Mouse (Mus musculus) urinary bladder, adult 2 months (tissue): Measurements from ENCODE around the gene Aldh3b3. TPM values are rescaled to one million over a fixed set of nuclear protein-coding genes. Genes with fewer than 3 reads are reported as not detected.
"Not testable (repeated sequence)": the region's sequence is repeated elsewhere in the genome, so short reads cannot be mapped to it uniquely, and the experiment has no call there.

Experiments used
- DNase-seq: peaks from one replicate; pipeline ENCODE4 v3.0.0; 2022; ENCODE audit warnings: low spot score
- polyA plus RNA-seq: library from polyadenylated mRNA; depleted of rRNA; stranded (reverse); fragments of >200 nt; gene quantifications from 2 replicates; pipeline ENCODE4 v1.2.3, GENCODE M21; 2012

The Aldh3b3 gene
- polyA plus RNA-seq, 1 experiment: 0.73 TPM

DNA sequence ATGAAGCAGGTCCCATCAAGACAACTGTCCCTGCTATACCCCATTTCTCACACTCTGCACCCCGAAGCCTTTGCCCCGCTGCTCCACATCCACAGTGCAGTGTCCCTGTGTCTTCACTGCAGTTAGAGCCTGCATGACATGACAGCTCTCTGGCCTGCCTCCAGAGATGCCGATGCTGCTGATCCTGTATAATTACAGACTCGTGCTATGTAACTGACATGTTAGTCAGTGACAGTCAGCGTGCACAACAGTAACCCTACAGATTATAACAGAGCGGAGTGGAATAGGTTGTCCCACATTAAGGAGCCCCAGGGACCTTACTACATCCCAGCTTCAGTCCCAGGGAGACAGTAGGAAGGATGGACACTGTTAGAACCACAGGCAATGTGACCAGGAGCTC is 16.2 kb downstream of the Aldh3b3 start:
- DNase-seq: not testable (repeated sequence)

DNA sequence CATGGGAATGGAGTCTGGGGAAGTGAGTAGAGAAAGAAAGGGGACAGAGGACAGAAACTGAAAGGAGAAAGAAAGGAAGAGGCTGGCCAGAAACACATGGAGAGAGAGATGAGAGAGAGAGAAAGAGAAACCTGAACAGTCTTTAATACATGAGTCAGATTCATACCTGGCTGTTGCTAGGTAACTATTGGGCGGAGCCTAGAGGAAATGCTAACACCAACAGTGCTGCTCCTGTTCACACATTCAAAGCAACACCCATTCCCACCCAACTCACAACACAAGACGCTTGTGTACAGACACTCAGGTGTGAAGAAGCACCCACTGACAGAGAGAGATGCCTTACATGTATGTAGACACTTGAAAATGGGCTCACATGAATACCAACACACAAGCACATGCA is 17.4 kb downstream of the Aldh3b3 start:
- DNase-seq: no peak

GRCm38 (mm10) chr19:3980309-3980708 is 21.9 kb downstream of the Aldh3b3 start:
- DNase-seq: no peak

DNA sequence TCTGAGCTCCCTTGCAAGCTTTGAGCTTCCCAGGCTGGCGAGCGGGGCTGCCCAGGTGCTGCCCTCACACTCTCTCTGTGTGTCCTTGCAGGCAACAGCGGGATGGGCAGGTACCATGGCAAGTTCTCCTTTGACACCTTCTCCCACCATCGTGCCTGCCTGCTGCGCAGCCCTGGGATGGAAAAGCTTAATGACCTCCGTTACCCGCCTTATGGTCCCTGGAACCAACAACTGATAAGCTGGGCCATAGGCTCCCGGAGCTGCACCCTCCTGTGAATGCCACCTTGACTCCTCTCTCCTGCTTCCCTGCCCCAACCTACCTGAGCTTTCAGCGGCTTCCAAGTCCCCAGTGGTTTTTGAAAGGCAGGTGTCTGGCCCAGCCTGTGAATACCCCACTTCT is 22.5 kb downstream of the Aldh3b3 start:
- DNase-seq: no peak

DNA sequence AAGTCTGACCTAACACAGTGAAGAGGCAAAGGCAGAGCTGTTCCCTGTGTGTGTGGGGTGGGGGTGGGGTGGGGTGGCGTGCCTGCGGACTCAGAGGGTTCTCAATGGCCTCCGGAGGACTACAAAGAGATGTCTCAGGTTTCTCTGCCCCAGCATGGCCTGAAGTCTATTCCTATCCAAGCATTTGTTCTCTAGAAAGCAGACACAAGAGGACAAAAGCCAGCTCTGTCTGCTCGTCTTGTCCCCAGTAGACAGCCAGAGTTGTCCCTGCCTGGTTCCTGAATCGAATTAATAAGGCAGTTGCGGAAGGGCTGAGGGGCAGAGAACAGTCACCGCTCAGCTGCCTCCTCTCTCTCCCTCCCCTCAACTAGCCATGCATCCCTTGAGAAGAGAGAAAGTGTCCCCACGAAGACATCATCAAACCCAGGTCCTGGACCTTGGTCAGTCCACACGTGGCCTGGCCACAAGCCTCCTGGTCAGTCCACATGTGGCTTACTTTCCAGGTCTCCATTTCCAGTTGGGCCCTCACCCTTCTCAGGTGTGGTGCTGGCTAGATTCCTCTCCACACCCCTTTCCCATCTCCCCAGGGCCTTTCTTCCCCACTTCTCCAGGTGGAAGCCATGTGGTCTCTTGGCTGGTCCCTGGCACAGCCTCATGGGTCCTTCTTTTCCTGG is 25.2 kb downstream of the Aldh3b3 start:
- DNase-seq: no peak

DNA sequence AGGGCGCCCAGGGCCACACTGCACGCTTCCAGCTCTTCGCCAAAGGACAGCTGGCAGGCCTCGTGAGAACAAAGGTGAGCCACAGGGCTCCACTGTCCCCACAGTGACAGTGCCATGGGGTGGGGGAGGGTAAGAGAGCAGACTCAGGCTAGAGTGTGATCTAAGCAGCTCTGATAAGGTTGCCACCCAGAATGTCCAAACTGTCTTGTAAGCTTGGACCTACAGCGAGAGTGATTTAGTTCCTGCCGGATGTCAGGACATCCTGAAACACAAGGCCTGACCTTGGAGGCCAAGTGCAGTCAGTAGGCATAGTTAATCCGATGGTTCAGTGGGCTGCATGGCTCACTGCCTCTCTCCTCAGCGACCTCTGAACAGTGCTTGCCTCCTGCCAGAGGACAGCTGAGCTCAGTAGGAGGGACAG is 26.8 kb downstream of the Aldh3b3 start:
- DNase-seq: no peak

GRCm38 (mm10) chr19:3986334-3986733 is 27.9 kb downstream of the Aldh3b3 start, which contains the start of gene Acy3:
TSS of gene Acy3 (plus strand) at chr19:3986570.
- peak; percentile 48 for DNase-seq

GRCm38 (mm10) chr19:3988066-3988465 is 29.6 kb downstream of the Aldh3b3 start:
- DNase-seq: no peak

DNA sequence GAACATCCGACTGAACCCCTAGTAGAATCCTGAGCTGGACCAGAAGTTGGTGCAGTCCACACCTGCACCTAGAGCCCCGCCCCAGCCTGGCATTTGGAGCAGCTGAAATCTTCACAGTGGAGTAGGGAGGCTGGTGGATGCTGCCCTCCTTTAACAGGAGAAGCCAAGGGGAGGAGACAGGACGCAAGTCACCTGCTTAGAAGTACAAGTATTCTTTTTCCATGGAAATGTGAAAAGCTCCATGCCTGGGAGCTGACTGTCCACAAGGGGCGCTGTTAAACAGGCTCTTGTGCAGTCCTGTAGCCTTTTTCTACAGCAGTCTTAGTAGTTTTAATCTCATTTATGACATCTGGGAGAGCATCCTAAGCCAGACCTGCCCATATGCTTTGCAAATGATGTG is 30.3 kb downstream of the Aldh3b3 start:
- no peak for DNase-seq

DNA sequence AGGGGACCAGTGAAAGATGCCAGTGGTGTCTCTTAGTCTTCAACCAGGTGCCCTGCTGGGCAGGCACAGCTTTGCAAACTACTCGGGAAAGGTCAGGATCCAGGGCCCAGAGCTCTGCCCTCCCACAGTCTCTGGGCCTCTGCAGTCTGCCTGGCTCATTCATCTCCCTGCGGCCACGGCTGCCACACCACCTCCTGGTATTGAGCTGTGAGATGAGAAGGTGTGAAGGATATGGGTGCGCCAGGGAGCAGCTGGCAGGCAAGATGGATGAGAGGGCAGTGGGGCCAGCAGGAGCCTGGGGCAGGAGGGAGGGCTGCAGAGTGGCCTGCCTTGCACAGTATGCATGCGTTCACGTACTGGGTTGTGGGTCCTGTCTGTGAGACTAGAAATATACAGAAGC is 32.4 kb downstream of the Aldh3b3 start:
- no peak for DNase-seq

DNA sequence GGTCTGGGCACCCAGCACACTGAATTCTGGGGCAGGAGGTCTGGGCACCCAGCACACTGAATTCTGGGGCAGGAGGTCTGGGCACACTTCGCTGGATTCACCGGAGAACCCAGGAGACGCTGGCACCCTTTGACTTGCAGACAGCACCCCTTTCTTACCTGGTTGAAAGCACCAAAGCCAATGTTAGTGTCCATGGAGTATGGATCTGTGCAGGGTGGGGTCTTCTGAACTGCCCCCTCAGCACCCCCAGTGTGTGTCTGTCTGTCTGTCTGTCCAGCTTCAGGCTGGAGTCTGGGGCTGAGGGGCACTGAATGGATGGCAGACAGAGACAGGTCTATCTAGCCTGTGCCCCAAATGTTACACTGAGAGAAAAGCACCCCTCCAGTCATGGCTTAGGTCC is 33.1 kb downstream of the Aldh3b3 start:
- DNase-seq: no peak

- no peak for DNase-seq
Measured at GRCm38 (mm10) chr19:3991966-3992365, 33.5 kb downstream of the Aldh3b3 start.

DNA sequence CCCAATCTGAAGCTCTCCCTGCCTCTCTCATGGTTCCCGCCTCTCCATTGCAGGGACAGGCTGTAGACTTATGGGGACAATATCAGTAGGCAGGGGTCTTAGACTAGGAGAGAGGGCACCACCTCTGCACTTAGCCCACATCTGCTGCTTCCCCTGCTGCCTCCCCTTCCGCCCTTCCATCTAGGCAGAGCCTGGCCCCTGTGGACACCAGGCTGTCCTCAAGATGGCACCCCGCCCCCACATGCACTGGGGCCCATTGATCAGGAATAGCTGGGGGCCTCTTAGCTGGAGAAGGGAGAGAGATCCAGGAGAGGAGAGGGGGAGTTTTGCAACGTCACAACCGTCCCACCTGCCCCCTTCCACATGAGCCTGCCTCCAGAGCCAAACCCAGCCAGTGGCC is 34.0 kb downstream of the Aldh3b3 start, which contains the start of gene Tbx10:
TSS of gene Tbx10 (plus strand) at position 337 of the 400 bp plus-strand sequence.
- DNase-seq: no peak

DNA sequence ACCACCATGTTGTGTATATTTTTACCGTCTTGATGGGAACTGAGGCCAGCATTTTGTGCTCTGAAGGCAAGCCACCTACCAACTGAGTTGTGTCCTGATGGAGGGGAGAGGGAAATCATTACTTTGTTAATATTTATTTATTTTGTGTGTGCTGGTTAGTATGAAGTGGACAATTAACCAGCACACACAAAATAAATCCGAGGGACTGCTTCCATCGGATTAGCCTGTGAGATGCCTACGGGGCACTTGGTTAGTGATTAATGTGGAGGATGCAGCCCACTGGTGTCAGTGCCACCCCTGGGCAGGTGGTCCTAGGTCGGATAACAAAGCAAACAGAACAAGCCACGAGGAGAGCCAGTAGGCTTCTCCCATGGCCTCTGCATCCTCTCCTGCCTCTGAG is 36.5 kb downstream of the Aldh3b3 start:
- no peak for DNase-seq

DNA sequence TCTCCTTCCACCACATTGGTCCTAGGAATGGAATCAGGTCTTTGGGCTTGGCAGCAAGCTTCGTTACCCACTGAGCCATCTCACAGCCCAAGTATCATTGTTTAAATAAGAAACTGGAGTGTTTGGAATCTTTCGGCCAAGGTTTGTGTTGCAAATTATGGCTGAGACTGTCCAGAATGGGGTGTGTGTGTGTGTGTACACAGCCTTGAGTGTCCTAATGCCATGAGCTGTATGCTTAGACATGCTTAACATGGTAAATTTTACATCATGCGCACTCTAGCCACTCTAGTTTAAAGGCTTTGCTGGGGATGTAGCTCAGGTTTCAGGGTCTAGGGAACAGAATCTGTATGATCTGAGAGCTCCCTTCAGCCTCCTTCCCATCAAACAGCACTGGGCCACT is 37.1 kb downstream of the Aldh3b3 start:
- no peak for DNase-seq

- DNase-seq: no peak
Measured at GRCm38 (mm10) chr19:3996106-3996505, 37.7 kb downstream of the Aldh3b3 start.

GRCm38 (mm10) chr19:3996747-3997146 is 38.3 kb downstream of the Aldh3b3 start:
- DNase-seq: no peak

- DNase-seq: no peak
Measured at GRCm38 (mm10) chr19:3997231-3997630, 38.8 kb downstream of the Aldh3b3 start.

DNA sequence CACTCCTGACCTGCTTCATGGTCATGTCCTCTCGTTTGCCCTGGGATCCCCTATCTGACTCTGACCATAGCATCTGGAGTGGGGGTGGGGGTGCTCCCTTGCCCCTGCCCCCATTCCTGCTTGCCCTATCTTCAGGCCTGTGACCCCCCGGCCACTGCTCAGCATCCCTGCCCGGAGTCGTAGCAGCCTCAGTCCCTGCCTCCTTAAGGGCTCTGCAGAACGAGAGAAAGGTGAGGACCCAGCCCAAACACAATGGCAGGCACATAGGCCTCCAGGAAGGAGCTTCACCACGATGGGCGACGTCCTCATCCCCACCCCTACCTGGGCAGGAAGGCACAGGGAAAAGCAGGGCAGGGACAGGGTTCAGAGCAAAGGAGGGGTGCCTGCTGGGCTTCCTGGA is 39.9 kb downstream of the Aldh3b3 start:
- DNase-seq: no peak

GRCm38 (mm10) chr19:3999121-3999730 is 40.8 kb downstream of the Aldh3b3 start:
- no peak for DNase-seq

DNA sequence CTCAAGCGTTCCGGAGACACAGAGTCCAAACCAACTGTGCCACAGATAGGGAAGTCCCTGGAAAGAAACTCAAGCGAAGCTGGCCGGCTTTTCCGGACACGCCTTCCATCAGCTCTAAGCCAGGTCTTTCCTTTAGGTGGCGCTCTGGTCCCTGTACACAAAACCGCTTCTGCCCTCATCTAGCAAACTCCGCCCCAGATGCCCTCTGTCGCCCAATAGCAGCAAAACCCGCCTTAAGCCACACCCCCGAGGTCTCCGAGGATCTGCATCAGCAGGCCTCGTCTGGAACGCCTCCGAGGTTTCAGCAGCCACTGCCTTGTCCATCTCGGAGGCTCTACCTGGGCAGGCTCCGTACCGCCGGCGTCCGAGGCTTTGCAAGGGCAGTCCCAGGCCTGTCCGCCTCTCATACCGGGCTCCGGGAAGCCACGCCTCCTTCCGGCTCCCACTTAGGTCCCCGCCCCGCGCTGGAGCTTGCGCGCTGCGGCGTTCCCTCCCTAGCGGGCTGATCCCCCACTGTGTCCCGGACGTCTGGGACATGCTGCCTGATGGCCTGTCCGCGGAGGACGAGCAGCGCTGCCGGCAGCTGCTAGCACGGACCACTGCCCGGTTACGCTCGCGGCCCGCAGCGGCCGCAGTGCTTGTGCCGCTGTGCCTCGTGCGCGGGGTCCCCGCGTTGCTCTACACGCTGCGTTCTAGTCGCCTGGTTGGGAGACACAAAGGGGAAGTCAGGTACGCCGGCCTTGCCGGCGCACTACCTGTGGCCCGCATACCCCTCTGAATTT is 41.9 kb downstream of the Aldh3b3 start, which contains the start of the genes Nudt8 and Gm49405:
TSS of gene Nudt8 (plus strand) at position 462 of the 782 bp plus-strand sequence.
TSS of gene Gm49405 (plus strand) at position 508 of the 782 bp plus-strand sequence.
- peak; percentile 95 for DNase-seq

- DNase-seq: no peak
Measured at GRCm38 (mm10) chr19:4000949-4001525, 42.6 kb downstream of the Aldh3b3 start.
